Mouse (Mus musculus) lung, adult 2 months (tissue): ENCODE measurements around the gene Zfp62.

ENCODE experiments used
- CTCF ChIP-seq: fragments of 200-500 bp; IDR thresholded peaks from 2 replicates; pipeline ENCODE4 v1.5.1; 2011; ENCODE audit warnings: mild to moderate bottlenecking, low read length, control low read depth; ENCODE audit not compliant: insufficient read depth
- POLR2A ChIP-seq: fragments of 200-500 bp; IDR thresholded peaks from 2 replicates; pipeline ENCODE4 v1.6.1; 2011; ENCODE audit warnings: low read depth, mild to moderate bottlenecking, control low read depth, low read length, borderline replicate concordance; ENCODE audit errors: extremely low read depth

GRCm38 (mm10) chr11:49189737-49190136 is 13.4 kb upstream of the Zfp62 start:
- TF ChIP-seq CTCF = peak; percentile 40; the same call in 1 of the 2 replicates
- TF ChIP-seq POLR2A = no peak
